Mouse (Mus musculus) cerebellum, adult 2 months (tissue): ENCODE results near the gene Mrps21. TPM values are rescaled to one million over a fixed set of nuclear protein-coding genes. Genes with fewer than 3 reads are reported as not detected.
"Not testable (repeated sequence)": the region's sequence is repeated elsewhere in the genome, so short reads cannot be mapped to it uniquely, and the experiment has no call there.

Source experiments
- DNase-seq, 2 experiments: peaks; one replicate each; pipeline ENCODE4 v3.0.0; 2021
- H3K27ac ChIP-seq: fragments of 200-500 bp; 2 replicates; pipeline ENCODE4 v1.5.1; 2012; ENCODE audit warnings: low read length, control low read depth, inconsistent platforms; ENCODE audit not compliant: insufficient read depth
- H3K27me3 ChIP-seq: fragments of 200-500 bp; 2 replicates; pipeline ENCODE4 v1.6.1; 2012; ENCODE audit warnings: inconsistent platforms, mild to moderate bottlenecking, low read length, moderate library complexity; ENCODE audit not compliant: control insufficient read depth, insufficient read depth
- H3K4me1 ChIP-seq: fragments of 200-500 bp; 2 replicates; pipeline ENCODE4 v1.6.1; 2011; ENCODE audit warnings: low read length; ENCODE audit not compliant: control insufficient read depth, insufficient read depth
- H3K4me3 ChIP-seq: fragments of 200-500 bp; replicated peaks from 2 replicates; pipeline ENCODE3; 2011; ENCODE audit warnings: mild to moderate bottlenecking, low read depth, low read length, control low read depth; ENCODE audit not compliant: insufficient read depth
- CTCF ChIP-seq: fragments of 200-500 bp; IDR thresholded peaks from 2 replicates; pipeline ENCODE4 v1.5.1; 2011; ENCODE audit warnings: low read depth, mild to moderate bottlenecking, control low read depth, low read length, moderate library complexity, borderline replicate concordance; ENCODE audit not compliant: insufficient read depth
- POLR2A ChIP-seq: fragments of 200-500 bp; IDR thresholded peaks from 2 replicates; pipeline ENCODE4 v1.6.1; 2011; ENCODE audit warnings: low read length, control low read depth, borderline replicate concordance; ENCODE audit not compliant: insufficient read depth
- WGBS: fragments of 180-500 bp; shearing (Covaris S2); methylation state at CpG from one replicate; pipeline ENCODE4 v1.1.7; 2018; 5-methylcytosine and 5-hydroxymethylcytosine counted together
- polyA plus RNA-seq: library from polyadenylated mRNA; depleted of rRNA; stranded (reverse); fragments of >200 nt; gene quantifications from 2 replicates; pipeline ENCODE4 v1.2.3, GENCODE M21; 2012; rRNA removed

The Mrps21 gene
- 265 and 281 TPM in 2 replicates for polyA plus RNA-seq

DNA sequence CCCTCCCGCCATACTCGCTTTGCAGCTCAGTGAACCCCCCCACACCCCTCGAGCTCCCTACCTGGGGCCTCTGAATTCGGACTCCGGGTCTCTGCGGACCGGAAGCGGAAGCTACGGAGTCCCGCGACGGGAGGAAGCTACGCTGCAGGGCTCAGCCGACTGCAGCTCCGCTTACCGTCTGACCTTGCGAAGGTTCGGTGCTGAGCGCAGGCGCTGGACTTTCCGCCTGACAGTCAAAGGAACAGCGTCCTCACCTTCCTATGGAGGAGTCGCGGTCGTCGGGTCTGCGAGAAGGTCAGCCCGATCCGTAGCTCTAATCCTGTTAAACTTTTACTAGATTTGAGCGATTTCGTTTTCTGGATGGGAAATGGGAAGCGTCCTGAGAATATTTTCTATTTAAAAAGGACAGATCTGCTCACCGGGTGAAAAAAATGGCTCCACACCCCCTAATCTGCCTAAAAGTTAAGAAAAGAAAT is at the start of gene Mrps21:
Mrps21 (minus strand) TSS at position 128 of the 476 bp plus-strand sequence.
- Histone ChIP-seq H3K4me1 (peaks cover 12% of the 10 kb centered on the region), H3K27me3 (no peaks in the 10 kb centered on the region), H3K27ac (peak within 1 kb of the TSS; percentile 52), H3K4me3 (peak within 1 kb of the TSS; percentile 76)
- under 1% methylated on average over 33 of the region's 33 CpGs for WGBS
- TF ChIP-seq POLR2A, result peak; percentile 85
- no peak for TF ChIP-seq CTCF
- DNase-seq, result peak; percentile 86 to 90

DNA sequence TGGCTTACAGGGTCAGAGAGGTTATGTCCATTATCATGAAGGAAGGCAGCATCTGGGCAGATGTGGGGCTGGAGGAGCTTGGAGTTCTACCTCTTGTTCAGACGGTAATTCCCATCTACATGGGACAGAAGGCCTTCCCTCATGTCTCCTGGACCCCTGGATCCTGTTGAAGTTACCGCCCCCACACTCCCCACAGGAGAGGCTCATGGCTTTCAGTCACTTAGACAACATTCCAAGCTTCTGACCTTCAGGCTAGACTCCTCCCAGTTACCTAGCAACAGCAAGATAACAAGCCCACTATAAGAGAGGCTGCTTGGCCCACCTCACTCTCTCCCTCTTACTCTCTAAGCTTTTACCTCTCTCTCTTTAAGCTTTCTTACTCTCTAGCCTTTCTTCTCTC is 49.2 kb upstream of the Mrps21 start:
- H3K27me3 ChIP-seq, H3K27ac ChIP-seq, H3K4me1 ChIP-seq, H3K4me3 ChIP-seq, DNase-seq: not testable (repeated sequence)
- 65% methylated on average over 2 of the region's 2 CpGs for WGBS

DNA sequence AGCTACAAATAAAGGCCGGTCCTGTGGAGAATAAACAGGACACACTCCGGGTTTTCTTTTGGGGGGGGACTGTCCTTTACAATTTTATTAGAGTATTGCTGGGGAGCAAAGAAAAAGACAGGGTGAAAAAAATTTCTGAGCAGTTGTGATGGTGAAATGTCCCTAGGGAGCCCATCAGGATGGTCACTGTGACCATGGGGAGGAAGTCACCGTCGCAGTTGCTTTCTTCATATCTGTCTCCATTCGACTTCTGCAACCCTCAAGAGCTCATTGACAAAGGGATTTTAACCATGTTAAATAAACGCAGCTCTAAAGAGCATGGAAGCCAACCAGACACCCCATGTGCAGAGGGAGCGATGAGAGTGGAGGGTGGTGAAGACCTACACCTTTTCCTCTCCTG is 45.4 kb upstream of the Mrps21 start:
- 73% methylated on average over 7 of the region's 7 CpGs for WGBS

DNA sequence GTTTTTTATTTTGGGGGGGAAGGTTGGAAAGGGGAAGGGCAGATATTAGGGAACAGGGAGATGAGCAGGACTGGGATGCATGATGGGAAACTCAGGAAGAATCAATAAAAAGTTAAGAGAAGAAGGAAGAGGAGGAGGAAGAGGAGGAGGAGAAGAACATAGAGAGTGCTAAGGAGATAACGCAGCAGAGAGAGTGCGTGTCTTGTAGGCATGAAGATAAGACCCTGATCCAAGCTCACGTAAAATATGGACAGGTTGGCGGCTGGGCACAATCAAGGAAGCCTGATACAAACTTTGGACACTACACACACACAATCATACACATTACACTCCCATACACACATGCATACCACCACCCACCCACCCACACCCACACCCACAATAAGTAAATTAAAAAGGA is 43.4 kb upstream of the Mrps21 start:
- WGBS, result 89% methylated on average over 4 of the region's 4 CpGs
- H3K4me1 ChIP-seq, result no peaks in the 10 kb centered on the region

More for the DNA sequence above, 45.4 kb upstream of the Mrps21 start:
- no peak overlapping the region for H3K4me3 ChIP-seq
- TF ChIP-seq CTCF (no peak), POLR2A (no peak)
- DNase-seq, result no peak
- no peaks in the 10 kb centered on the region for H3K27me3 ChIP-seq
- H3K27ac ChIP-seq, result no peak overlapping the region
- H3K4me1 ChIP-seq, result no peaks in the 10 kb centered on the region

DNA sequence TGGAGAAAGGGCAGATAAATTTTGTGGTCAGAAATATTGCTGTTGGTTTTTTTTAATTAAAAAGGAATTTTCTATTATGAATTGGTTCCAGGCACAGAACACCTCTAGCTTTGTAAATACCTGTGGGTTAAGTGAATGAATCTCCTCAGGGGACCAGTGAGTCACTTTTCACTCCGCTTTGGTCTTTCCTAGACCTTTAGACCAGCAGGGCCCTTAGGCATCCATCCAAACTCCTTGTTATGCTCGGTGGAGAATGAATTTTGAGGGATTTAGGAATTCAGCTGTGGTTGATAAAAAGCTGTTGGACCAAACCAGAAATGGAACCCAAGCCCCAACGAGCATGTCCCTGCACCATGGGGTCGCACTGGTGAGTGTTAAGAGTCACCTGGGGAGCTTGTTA is 36.3 kb upstream of the Mrps21 start:
- no peak overlapping the region for H3K4me3 ChIP-seq
- no peaks in the 10 kb centered on the region for H3K27me3 ChIP-seq
- no peak for DNase-seq
- no peak overlapping the region for H3K27ac ChIP-seq
- H3K4me1 ChIP-seq, result peaks cover 4% of the 10 kb centered on the region; the same call in 1 of the 2 replicates
- TF ChIP-seq CTCF (no peak), POLR2A (no peak)
- WGBS, result 32% methylated on average over 4 of the region's 4 CpGs

More for the DNA sequence above, 43.4 kb upstream of the Mrps21 start:
- DNase-seq, result no peak
- Histone ChIP-seq H3K4me3 (no peak overlapping the region), H3K27ac (no peak overlapping the region), H3K27me3 (no peaks in the 10 kb centered on the region)
- TF ChIP-seq CTCF (no peak), POLR2A (no peak)

DNA sequence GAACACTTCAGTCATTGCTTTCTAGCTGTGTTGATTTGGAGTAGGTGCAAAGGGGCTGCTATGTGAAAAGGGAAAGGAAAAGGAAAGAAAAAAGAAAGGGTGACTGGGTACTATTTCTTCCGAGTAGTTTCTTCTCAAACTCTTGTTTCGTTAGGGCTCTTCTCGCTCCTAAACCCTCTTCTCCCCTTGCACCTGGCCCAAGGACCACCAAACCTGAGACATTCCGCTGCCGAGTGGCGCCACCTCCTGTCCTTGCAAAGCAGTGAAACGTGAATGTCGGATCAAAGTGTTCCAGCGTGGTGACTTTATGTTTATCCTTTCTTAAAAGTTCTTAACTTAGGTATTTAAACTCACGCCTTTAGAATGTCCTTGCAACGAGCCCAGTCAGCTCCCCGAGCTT is 35.5 kb upstream of the Mrps21 start:
- peak overlapping the region; percentile 42 for H3K4me3 ChIP-seq
- 1% methylated on average over 12 of the region's 12 CpGs for WGBS
- TF ChIP-seq POLR2A, result no peak
- TF ChIP-seq CTCF, result peak; percentile 85
- no peak for DNase-seq
- no peaks in the 10 kb centered on the region for H3K27me3 ChIP-seq
- no peak overlapping the region for H3K27ac ChIP-seq
- peaks cover 4% of the 10 kb centered on the region; the same call in 1 of the 2 replicates for H3K4me1 ChIP-seq

DNA sequence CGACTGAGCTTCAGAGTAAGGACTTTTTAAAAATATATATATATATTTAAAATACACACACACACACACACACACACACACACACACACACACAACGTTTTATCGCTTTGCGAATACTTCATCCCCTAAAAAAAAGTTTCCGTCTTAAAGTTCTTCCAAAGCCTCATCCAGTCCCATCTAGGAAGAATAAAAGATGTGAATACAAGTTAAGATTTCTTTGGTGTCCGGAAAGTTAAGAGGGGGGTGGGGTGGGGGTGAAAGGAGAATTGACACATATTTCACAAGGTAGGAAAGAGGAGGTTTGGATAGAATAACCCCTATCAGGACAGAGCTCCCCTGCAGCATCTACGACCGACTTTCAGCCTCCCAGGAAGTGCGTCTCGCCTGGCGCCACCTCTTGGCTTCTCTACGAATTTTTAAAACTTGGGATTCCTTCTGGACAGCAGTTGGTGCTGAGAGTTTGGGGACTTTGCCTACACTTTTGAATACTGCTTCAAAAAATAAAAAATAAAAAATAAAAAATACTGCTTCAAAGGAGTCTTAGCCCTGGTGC is 34.7 kb upstream of the Mrps21 start:
- TF ChIP-seq CTCF (peak; percentile 55), POLR2A (no peak)
- H3K27me3 ChIP-seq, result no peaks in the 10 kb centered on the region
- DNase-seq, result no peak
- WGBS, result under 1% methylated on average over 12 of the region's 12 CpGs
- H3K4me3 ChIP-seq, result peak overlapping the region; percentile 12
- peaks cover 4% of the 10 kb centered on the region; the same call in 1 of the 2 replicates for H3K4me1 ChIP-seq
- no peak overlapping the region for H3K27ac ChIP-seq

DNA sequence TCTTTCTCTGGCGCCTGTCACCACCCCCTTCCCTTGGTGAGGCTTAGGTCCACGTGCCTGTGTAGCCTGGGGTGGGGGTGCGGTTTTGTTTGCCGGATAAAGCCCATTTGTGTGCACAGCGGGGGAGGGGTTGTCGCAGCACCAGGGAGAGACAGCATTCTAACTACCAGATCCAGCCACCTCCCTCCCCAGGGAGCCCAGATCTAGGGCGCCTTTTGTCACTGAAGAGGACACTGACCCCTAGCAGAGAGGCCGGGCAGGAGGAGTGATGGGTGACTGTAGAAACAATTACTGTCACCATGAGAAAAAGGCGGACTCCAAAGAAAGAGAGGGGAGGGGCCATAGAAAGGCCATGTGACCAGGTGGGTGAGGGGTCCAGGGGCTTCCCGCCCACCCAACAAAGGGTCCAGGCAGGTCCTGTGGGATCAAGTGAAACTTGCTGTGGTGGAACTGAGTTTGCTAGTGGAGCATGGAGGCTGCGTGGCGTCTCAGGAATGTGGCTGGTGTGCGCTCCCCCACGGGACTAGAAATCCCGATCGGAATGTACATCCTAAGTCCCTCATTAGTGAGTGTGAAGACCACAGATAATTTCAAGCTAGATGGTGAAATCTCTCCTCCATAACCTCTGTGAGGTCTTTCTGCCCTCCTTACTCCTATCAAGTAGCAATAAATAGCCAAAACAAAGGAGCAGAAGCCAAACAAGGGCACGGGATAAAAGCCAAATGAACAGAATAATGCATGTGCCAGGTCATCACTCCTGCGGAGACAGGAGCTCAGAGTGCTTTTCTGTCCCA is 34.0 kb upstream of the Mrps21 start:
- DNase-seq, result peak in 1 of 2 experiments; percentile 53
- 1% methylated on average over 18 of the region's 18 CpGs for whole genome bisulfite sequencing
- no peak for TF ChIP-seq POLR2A
- TF ChIP-seq CTCF, result no peak
- Histone ChIP-seq H3K27ac (no peak overlapping the region), H3K4me3 (peak overlapping the region; percentile 4), H3K27me3 (no peaks in the 10 kb centered on the region), H3K4me1 (peaks cover 4% of the 10 kb centered on the region; the same call in 1 of the 2 replicates)
